Mouse (Mus musculus) spleen, adult 12 weeks (tissue): ENCODE results near the gene Gypa.
A peak's percentile ranks its signal among the peaks of the same experiment; 100 is the strongest.

Experiments
- DNase-seq: peaks from one replicate; pipeline ENCODE4 v3.0.0; 2022; ENCODE audit warnings: low spot score

Gypa gene

GRCm38 (mm10) chr8:80541836-80542235, 48.3 kb downstream of the Gypa start:
- DNase-seq, result no peak

- no peak for DNase-seq
Observed at GRCm38 (mm10) chr8:80550436-80550835, 56.9 kb downstream of the Gypa start.

GRCm38 (mm10) chr8:80551303-80551702, 57.7 kb downstream of the Gypa start:
- peak; percentile 38 for DNase-seq

GRCm38 (mm10) chr8:80554991-80555390, 61.4 kb downstream of the Gypa start:
- DNase-seq, result no peak
